Mouse (Mus musculus): ENCODE measurements around the gene Crat. TPM values are rescaled to one million over a fixed set of nuclear protein-coding genes. Genes with fewer than 3 reads are reported as not detected.

Gene Crat
- polyA plus RNA-seq, 1 experiment from 2014 or later: 61.5 TPM

DNA sequence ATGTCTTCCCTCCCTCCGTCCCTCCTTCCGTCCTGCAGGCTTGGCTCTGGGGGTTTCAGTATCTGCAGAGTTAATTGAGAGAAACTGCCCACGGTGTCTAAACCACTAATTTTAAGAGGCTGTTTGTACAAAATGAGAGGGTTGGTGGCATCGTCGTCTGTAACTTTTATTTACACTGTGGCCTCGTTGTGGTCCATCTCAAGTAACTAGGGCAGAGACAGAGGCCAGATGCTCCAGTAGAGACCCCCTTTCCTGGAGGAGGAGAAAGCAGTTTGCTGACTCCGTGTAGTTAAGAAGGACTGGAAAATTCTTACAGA is 994 bp upstream of the Crat start:
- H3K9me3 ChIP-seq (replicated peaks; ENCODE audit: control insufficient read depth, low read length): no peaks in the 10 kb centered on the region

DNA sequence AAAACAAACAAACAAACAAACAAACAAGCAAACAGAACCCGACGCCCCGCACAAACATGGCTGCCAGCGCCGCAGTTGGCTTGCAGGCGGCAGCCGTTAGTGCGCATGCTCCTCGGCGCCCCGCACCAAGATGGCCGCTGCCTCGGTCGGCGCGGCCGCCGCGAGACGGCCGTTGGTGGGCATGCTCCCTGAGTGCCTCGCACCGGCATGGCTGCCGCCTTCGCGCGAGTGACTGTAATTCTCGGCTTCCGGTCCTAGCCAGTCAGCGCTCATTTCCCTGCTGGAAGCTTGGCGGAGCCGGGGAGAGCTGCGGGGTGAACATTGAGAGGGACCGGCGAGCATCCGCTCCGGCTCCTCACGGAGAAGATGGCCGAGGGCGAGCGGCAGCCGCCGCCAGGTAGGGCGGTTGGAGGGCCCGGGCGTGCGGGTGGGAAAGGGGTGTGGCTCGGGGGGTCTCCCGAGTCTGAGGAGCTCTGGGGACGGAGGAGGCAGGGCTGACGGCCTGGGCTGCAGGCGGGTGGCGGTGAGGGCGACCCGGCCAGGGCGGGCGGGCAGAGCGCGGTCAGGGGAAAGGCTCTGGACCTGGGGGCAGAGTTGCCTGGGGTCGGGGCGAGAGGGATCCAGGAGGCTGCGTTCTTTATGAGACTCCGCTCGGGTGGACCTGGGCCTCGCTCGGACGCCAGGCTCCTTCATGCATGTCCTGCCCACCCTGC is 479 bp upstream of the Crat start, which contains the start of gene Ptpa:
Ptpa (plus strand) TSS at position 104 of the 713 bp plus-strand sequence.
- Histone ChIP-seq H3K27me3 (ENCODE audit: control insufficient read depth, insufficient read depth, low read length) (no peaks in the 10 kb centered on the region), H3K27ac (ENCODE audit: low read depth, low read length) (peak within 1 kb of the TSS; percentile 99), H3K9me3 (replicated peaks; ENCODE audit: control insufficient read depth, low read length) (no peaks in the 10 kb centered on the region), H3K4me2 (peak within 1 kb of the TSS; percentile 90), H3K9ac (ENCODE audit: low read depth, low read length) (peak within 1 kb of the TSS; percentile 99), H3K4me3 (ENCODE audit: low read depth, low read length) (peak within 1 kb of the TSS; percentile 93), H3K36me3 (ENCODE audit: control insufficient read depth, insufficient read depth, low read length) (0 out of 2 replicates have a peak, but pooled peaks cover 4% of the 10 kb centered on the region), H3K4me1 (ENCODE audit: control insufficient read depth, insufficient read depth, low read length) (peaks cover 23% of the 10 kb centered on the region)
- peak; percentile 87 for ATAC-seq (replicated peaks; ENCODE audit: insufficient number of reproducible peaks, low FRiP score, low TSS enrichment)
- under 1% methylated on average over 66 of the region's 67 CpGs for WGBS (ENCODE audit: insufficient replicate concordance)

More for the DNA sequence above, 994 bp upstream of the Crat start:
- WGBS (ENCODE audit: insufficient replicate concordance): 2% methylated on average over 5 of the region's 7 CpGs
- Histone ChIP-seq H3K4me3 (ENCODE audit: low read depth, low read length) (peak overlapping the region; percentile 93), H3K27me3 (ENCODE audit: control insufficient read depth, insufficient read depth, low read length) (no peaks in the 10 kb centered on the region), H3K36me3 (ENCODE audit: control insufficient read depth, insufficient read depth, low read length) (0 out of 2 replicates have a peak, but pooled peaks cover 4% of the 10 kb centered on the region), H3K4me2 (peak overlapping the region; percentile 90), H3K4me1 (ENCODE audit: control insufficient read depth, insufficient read depth, low read length) (peaks cover 23% of the 10 kb centered on the region), H3K27ac (ENCODE audit: low read depth, low read length) (peak overlapping the region; percentile 99), H3K9ac (ENCODE audit: low read depth, low read length) (peak overlapping the region; percentile 99)
- no peak for ATAC-seq (replicated peaks; ENCODE audit: insufficient number of reproducible peaks, low FRiP score, low TSS enrichment)

DNA sequence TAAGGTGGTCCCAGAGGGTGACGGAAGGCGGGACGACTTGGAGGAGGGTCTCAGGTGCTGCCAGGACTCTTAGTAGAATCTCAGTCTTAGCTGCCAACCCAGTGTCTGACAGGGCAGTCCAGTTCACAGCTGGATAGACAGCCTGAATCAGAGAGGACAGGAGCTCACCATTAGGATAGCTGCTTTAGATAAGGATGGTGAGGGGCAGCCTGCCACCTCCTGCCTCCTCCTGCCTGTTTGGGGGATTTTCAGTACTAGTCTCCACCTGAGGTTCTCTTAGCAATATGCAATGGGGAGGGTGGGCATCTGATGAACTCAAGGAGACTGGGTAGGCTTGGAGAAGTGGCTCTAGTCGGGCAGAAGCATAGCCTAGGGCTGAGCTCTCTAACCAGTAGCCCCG is 932 bp downstream of the Crat start:
- H3K4me1 ChIP-seq (ENCODE audit: control insufficient read depth, insufficient read depth, low read length): peaks cover 25% of the 10 kb centered on the region
- peaks cover 7% of the 10 kb centered on the region; the same call in 1 of the 2 replicates for H3K36me3 ChIP-seq (ENCODE audit: control insufficient read depth, insufficient read depth, low read length)
- peak overlapping the region; percentile 90 for H3K4me2 ChIP-seq
- 49% methylated on average over 5 of the region's 5 CpGs for WGBS (ENCODE audit: insufficient replicate concordance)
- no peak overlapping the region for H3K27ac ChIP-seq (ENCODE audit: low read depth, low read length)
- H3K27me3 ChIP-seq (ENCODE audit: control insufficient read depth, insufficient read depth, low read length): no peaks in the 10 kb centered on the region
- ATAC-seq (replicated peaks; ENCODE audit: insufficient number of reproducible peaks, low FRiP score, low TSS enrichment): no peak
- peak overlapping the region; percentile 93 for H3K4me3 ChIP-seq (ENCODE audit: low read depth, low read length)
- H3K9ac ChIP-seq (ENCODE audit: low read depth, low read length): peak overlapping the region; percentile 99
- no peaks in the 10 kb centered on the region for H3K9me3 ChIP-seq (replicated peaks; ENCODE audit: control insufficient read depth, low read length)

DNA sequence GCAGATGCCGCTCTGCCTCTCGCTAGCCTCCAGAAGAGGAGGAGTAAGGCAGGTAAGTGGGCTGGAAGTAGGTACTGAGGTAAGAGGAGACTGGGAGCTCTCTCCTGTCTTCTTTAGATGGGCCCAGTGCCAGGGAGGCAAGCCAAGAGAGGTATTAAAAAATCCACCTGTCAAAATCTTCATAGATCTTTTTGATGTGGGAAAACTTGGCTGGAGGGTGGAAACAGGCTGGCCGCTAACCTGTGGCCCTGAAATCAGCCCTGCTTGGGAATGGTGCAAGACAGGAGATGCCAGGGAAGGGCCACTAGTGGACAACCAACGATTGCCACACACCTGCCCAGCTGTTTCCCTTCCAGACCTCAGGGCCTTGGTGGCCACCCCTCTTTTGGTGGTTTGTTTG is 1.5 kb downstream of the Crat start:
- Histone ChIP-seq H3K27ac (ENCODE audit: low read depth, low read length) (no peak overlapping the region), H3K36me3 (ENCODE audit: control insufficient read depth, insufficient read depth, low read length) (peaks cover 7% of the 10 kb centered on the region; the same call in 1 of the 2 replicates), H3K4me1 (ENCODE audit: control insufficient read depth, insufficient read depth, low read length) (peaks cover 22% of the 10 kb centered on the region), H3K27me3 (ENCODE audit: control insufficient read depth, insufficient read depth, low read length) (no peaks in the 10 kb centered on the region), H3K4me2 (peak overlapping the region; percentile 90), H3K4me3 (ENCODE audit: low read depth, low read length) (peak overlapping the region; percentile 93; the same call in 1 of the 2 replicates), H3K9ac (ENCODE audit: low read depth, low read length) (0 out of 2 replicates have a peak overlapping the region, but pooled peaks have one; percentile 10), H3K9me3 (replicated peaks; ENCODE audit: control insufficient read depth, low read length) (no peaks in the 10 kb centered on the region)
- 80% methylated on average over 4 of the region's 4 CpGs for WGBS (ENCODE audit: insufficient replicate concordance)
- ATAC-seq (replicated peaks; ENCODE audit: insufficient number of reproducible peaks, low FRiP score, low TSS enrichment): no peak

DNA sequence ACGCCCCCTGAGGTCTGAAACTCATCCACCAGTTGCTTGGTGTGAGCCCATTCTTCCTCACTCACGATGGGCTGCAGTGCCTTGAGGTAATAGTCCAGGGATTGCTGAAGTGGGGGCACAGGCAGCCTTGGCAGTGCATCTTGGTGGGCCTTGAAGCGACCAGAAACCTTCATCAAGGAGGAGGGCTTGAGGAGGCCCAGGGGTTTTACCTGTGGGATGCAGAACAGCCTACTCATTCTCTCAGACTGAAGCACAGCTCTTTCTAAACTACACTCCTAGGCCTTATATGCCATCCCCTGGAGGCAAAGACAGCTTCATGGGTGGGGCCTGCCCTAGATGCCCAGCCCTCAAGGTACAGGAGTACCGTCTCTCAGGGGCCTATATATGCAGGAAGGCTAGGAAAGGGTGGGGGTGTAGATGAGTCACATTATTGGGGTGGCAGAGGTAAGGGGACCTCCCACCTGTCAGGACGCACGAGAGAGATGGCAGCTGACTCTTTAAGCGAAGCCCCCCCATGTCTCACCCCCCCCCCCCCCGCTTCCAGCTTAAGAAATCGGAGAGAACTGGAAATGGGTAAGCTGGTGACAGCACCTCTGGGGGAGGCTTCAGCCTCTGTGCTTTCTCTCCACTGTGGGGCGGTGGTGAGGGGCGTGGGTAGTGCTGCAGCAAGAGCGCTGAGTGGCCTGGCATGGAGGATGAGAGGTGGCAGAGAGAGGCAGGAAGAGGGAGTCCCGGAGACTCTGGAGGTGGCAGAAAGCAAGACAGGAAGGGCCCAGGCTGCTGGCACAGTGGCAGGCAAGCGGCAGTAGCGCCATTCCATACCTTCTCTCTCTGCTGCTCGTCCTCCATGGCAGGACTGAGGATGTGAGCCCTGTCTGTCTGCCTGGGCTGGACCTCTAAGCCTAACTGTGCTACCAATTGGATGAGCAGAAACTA is 2.3 kb downstream of the Crat start:
- H3K36me3 ChIP-seq (ENCODE audit: control insufficient read depth, insufficient read depth, low read length): peaks cover 7% of the 10 kb centered on the region; the same call in 1 of the 2 replicates
- H3K4me1 ChIP-seq (ENCODE audit: control insufficient read depth, insufficient read depth, low read length): peaks cover 14% of the 10 kb centered on the region
- no peak overlapping the region for H3K4me2 ChIP-seq
- no peak overlapping the region; the same call in 1 of the 2 replicates for H3K4me3 ChIP-seq (ENCODE audit: low read depth, low read length)
- WGBS (ENCODE audit: insufficient replicate concordance): 72% methylated on average over 16 of the region's 16 CpGs
- no peak for ATAC-seq (replicated peaks; ENCODE audit: insufficient number of reproducible peaks, low FRiP score, low TSS enrichment)
- no peaks in the 10 kb centered on the region for H3K9me3 ChIP-seq (replicated peaks; ENCODE audit: control insufficient read depth, low read length)
- no peaks in the 10 kb centered on the region for H3K27me3 ChIP-seq (ENCODE audit: control insufficient read depth, insufficient read depth, low read length)
- H3K9ac ChIP-seq (ENCODE audit: low read depth, low read length): 0 out of 2 replicates have a peak overlapping the region, but pooled peaks have one; percentile 10
- H3K27ac ChIP-seq (ENCODE audit: low read depth, low read length): no peak overlapping the region

DNA sequence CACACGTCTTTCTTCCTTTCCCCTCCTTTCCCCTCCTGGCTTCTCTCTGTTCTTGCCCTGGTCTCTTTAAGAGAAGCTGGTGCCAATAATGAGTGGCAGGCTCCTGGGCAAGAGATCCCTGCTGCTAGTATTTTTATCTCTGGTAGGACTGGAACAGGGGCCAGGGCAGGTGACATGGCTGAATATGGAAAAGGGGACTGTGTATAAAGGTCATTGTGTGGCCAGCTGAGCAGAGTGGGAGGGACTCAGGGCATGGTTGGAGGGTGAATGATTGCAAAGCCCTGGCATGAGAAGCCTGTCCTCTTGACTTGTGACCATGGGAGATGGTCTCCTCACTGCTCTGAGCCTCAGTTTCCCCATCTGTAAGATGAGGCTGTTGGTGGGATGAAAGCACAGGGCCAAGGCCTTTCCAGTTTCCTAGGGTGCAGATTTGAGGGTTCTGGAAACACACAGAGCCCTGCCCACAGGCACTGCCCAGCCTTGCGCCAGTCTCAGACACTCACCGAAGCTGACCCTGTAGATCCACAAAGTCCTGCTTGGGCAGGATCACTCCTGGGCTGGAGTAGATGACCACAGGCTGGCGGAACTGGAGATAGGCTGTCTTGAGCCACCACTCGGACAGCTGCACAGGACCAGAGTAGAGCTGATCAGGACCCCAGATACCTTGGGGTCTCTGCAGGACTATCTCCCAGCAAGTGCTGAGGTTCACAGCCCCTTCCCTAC is 6.0 kb downstream of the Crat start:
- no peak overlapping the region for H3K9ac ChIP-seq (ENCODE audit: low read depth, low read length)

DNA sequence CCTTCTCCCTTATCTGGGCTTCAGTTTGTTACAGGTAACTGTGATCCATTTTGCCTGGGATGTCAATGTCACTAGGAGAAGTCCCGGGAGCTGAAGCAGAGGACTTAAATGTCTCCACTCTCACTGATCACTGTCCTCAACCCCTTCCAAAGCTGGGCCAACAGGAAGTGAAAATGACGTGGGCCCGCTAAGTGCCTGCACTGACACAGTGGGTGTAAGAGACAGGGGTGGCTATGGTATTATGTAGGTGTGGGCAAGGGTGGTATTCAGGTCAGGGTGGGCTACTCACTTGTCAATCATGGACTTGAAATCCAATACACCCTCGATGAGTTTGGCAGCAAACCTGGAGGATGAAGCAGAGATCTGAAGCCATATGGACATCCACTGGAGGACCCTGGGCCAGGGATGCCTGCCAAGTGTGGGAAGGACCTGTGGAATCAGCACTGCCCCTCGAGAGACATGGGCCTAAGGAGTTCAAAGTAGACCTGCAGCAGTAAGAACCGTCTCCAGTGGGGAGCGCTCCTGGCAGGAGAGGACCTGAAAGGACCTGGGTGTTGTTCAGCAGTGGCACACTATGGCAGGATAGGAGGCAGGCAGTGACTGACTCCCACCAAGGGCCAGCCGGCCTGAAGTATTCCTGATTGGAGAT is 7.0 kb downstream of the Crat start:
- WGBS (ENCODE audit: insufficient replicate concordance): 81% methylated on average over 8 of the region's 8 CpGs
- no peak for ATAC-seq (replicated peaks; ENCODE audit: insufficient number of reproducible peaks, low FRiP score, low TSS enrichment)
- Histone ChIP-seq H3K9ac (ENCODE audit: low read depth, low read length) (no peak overlapping the region), H3K27ac (ENCODE audit: low read depth, low read length) (no peak overlapping the region), H3K4me1 (ENCODE audit: control insufficient read depth, insufficient read depth, low read length) (peaks cover 3% of the 10 kb centered on the region; the same call in 1 of the 2 replicates), H3K36me3 (ENCODE audit: control insufficient read depth, insufficient read depth, low read length) (peaks cover 19% of the 10 kb centered on the region), H3K4me3 (ENCODE audit: low read depth, low read length) (no peak overlapping the region), H3K9me3 (replicated peaks; ENCODE audit: control insufficient read depth, low read length) (no peaks in the 10 kb centered on the region), H3K27me3 (ENCODE audit: control insufficient read depth, insufficient read depth, low read length) (no peaks in the 10 kb centered on the region), H3K4me2 (no peak overlapping the region)

More for the DNA sequence above, 6.0 kb downstream of the Crat start:
- H3K36me3 ChIP-seq (ENCODE audit: control insufficient read depth, insufficient read depth, low read length): peaks cover 17% of the 10 kb centered on the region
- H3K27ac ChIP-seq (ENCODE audit: low read depth, low read length): no peak overlapping the region
- ATAC-seq (replicated peaks; ENCODE audit: insufficient number of reproducible peaks, low FRiP score, low TSS enrichment): no peak
- H3K4me1 ChIP-seq (ENCODE audit: control insufficient read depth, insufficient read depth, low read length): peaks cover 5% of the 10 kb centered on the region; the same call in 1 of the 2 replicates
- no peaks in the 10 kb centered on the region for H3K27me3 ChIP-seq (ENCODE audit: control insufficient read depth, insufficient read depth, low read length)
- no peak overlapping the region for H3K4me3 ChIP-seq (ENCODE audit: low read depth, low read length)
- no peaks in the 10 kb centered on the region for H3K9me3 ChIP-seq (replicated peaks; ENCODE audit: control insufficient read depth, low read length)
- WGBS (ENCODE audit: insufficient replicate concordance): 69% methylated on average over 5 of the region's 5 CpGs
- no peak overlapping the region for H3K4me2 ChIP-seq

All from heart, embryonic 11.5 days (tissue).